Mouse (Mus musculus): ENCODE measurements around the gene Tcp11. TPM values are rescaled to one million over a fixed set of nuclear protein-coding genes. Genes with fewer than 3 reads are reported as not detected.
A peak's percentile ranks its signal among the peaks of the same experiment; 100 is the strongest.

Gene Tcp11
- 1.6 TPM in 2 replicates for polyA plus RNA-seq (2015; fragmentation: Nextera tagmentation; extraction: Ambion mirVana)

DNA sequence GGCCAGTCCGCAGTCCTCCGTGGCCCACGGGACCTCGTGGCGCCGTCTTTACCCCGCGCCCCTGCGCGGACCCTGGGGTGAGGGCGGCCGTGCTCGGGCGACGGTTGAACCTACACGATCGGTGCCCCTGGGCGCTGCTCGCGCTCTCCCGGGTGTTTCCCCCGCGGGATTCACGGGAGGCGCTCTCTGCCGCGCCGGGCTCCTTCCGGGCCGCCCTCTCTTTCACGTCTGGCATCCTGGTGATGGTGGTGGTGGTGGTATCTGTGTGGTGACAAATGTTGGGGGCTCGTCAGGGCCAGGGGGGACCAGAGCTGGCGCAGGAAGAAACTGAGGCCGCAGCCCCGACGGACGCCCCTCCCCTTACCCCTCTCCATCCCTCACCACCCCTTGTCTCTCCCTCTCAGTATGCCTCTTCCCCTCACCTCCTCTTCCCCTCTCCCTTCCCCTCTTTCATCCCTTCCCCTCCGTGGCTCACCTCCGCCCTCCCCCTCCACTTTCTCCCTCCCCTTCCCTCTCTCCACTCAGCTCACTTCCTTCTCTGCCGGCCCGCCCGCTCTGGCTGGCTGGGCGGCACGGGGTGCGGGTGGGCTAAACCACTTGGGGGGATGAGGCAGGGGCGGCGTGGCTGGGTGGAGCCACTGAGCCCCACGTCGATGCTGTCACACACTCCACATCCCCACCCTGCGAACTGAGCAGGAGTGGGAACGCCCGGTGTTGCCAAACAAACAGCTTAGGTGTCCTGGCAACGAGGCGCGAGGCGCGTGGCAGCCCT lies at the start of gene Tcp11:
TSS of gene Tcp11 (minus strand) at position 595 of the 772 bp plus-strand sequence.
- Histone ChIP-seq H3K4me2 (ENCODE audit: low read depth, low read length) (peak within 1 kb of the TSS; percentile 100), H3K36me3 (ENCODE audit: control insufficient read depth, insufficient read depth, low read length) (no peaks in the 10 kb centered on the region), H3K9ac (ENCODE audit: low read depth, low read length) (peak within 1 kb of the TSS; percentile 71), H3K27ac (ENCODE audit: low read length) (no peak within 1 kb of the TSS), H3K4me1 (ENCODE audit: control insufficient read depth, insufficient read depth, low read length) (peaks cover 15% of the 10 kb centered on the region), H3K27me3 (replicated peaks; ENCODE audit: control insufficient read depth, insufficient read depth, low read length) (no peaks in the 10 kb centered on the region), H3K9me3 (ENCODE audit: control insufficient read depth, low read length) (no peaks in the 10 kb centered on the region), H3K4me3 (ENCODE audit: low read length) (peak within 1 kb of the TSS; percentile 65)
- ATAC-seq: peak; percentile 49
- 1% methylated on average over 56 of the region's 57 CpGs for WGBS

GRCm38 (mm10) chr17:28129796-28130195 lies 49.4 kb upstream of the Tcp11 start:
- Histone ChIP-seq H3K4me2 (ENCODE audit: low read depth, low read length) (no peak overlapping the region), H3K9ac (ENCODE audit: low read depth, low read length) (no peak overlapping the region), H3K9me3 (ENCODE audit: control insufficient read depth, low read length) (no peaks in the 10 kb centered on the region), H3K27me3 (replicated peaks; ENCODE audit: control insufficient read depth, insufficient read depth, low read length) (no peaks in the 10 kb centered on the region; the same call in 1 of the 2 replicates), H3K36me3 (ENCODE audit: control insufficient read depth, insufficient read depth, low read length) (no peaks in the 10 kb centered on the region), H3K4me1 (ENCODE audit: control insufficient read depth, insufficient read depth, low read length) (no peaks in the 10 kb centered on the region), H3K4me3 (ENCODE audit: low read length) (no peak overlapping the region), H3K27ac (ENCODE audit: low read length) (no peak overlapping the region)
- 94% methylated on average over 5 of the region's 5 CpGs for WGBS
- no peak for ATAC-seq

GRCm38 (mm10) chr17:28124368-28124767 lies 43.9 kb upstream of the Tcp11 start:
- H3K27me3 ChIP-seq (replicated peaks; ENCODE audit: control insufficient read depth, insufficient read depth, low read length): no peaks in the 10 kb centered on the region
- no peak for ATAC-seq
- H3K4me3 ChIP-seq (ENCODE audit: low read length): no peak overlapping the region
- H3K36me3 ChIP-seq (ENCODE audit: control insufficient read depth, insufficient read depth, low read length): no peaks in the 10 kb centered on the region
- no peak overlapping the region for H3K9ac ChIP-seq (ENCODE audit: low read depth, low read length)
- no peaks in the 10 kb centered on the region for H3K4me1 ChIP-seq (ENCODE audit: control insufficient read depth, insufficient read depth, low read length)
- 59% methylated on average over 8 of the region's 8 CpGs for WGBS
- H3K4me2 ChIP-seq (ENCODE audit: low read depth, low read length): no peak overlapping the region
- no peak overlapping the region for H3K27ac ChIP-seq (ENCODE audit: low read length)
- H3K9me3 ChIP-seq (ENCODE audit: control insufficient read depth, low read length): no peaks in the 10 kb centered on the region

DNA sequence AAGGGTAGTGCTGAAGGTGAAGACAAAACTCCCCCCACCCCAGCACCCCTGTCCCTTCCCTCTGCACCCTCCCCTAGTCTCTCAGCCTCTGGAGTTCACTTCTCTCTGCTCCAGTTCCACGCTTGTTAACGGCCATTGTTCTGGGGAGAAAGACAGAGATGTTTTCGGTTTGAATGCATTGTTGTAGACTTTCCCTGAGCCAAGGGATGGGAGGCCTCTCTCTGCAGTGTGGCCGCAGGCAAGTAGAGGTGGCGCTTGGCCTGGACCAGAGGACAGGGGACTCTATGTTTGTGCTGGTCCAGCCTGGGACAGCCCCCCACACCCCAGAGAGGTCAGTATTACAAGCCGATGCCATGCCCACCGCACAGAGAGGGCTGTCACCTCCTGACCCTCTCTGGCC lies 43.2 kb upstream of the Tcp11 start:
- Histone ChIP-seq H3K9me3 (ENCODE audit: control insufficient read depth, low read length) (no peaks in the 10 kb centered on the region), H3K4me1 (ENCODE audit: control insufficient read depth, insufficient read depth, low read length) (no peaks in the 10 kb centered on the region), H3K27me3 (replicated peaks; ENCODE audit: control insufficient read depth, insufficient read depth, low read length) (no peaks in the 10 kb centered on the region), H3K4me3 (ENCODE audit: low read length) (no peak overlapping the region), H3K27ac (ENCODE audit: low read length) (no peak overlapping the region), H3K4me2 (ENCODE audit: low read depth, low read length) (no peak overlapping the region), H3K9ac (ENCODE audit: low read depth, low read length) (no peak overlapping the region), H3K36me3 (ENCODE audit: control insufficient read depth, insufficient read depth, low read length) (no peaks in the 10 kb centered on the region)
- no peak for ATAC-seq
- 53% methylated on average over 7 of the region's 7 CpGs for whole genome bisulfite sequencing

- 71% methylated on average over 13 of the region's 13 CpGs for WGBS
- Histone ChIP-seq H3K9ac (ENCODE audit: low read depth, low read length) (no peak overlapping the region), H3K9me3 (ENCODE audit: control insufficient read depth, low read length) (no peaks in the 10 kb centered on the region), H3K4me1 (ENCODE audit: control insufficient read depth, insufficient read depth, low read length) (no peaks in the 10 kb centered on the region), H3K4me2 (ENCODE audit: low read depth, low read length) (no peak overlapping the region), H3K27me3 (replicated peaks; ENCODE audit: control insufficient read depth, insufficient read depth, low read length) (no peaks in the 10 kb centered on the region), H3K27ac (ENCODE audit: low read length) (no peak overlapping the region), H3K36me3 (ENCODE audit: control insufficient read depth, insufficient read depth, low read length) (no peaks in the 10 kb centered on the region), H3K4me3 (ENCODE audit: low read length) (no peak overlapping the region)
- no peak for ATAC-seq
Measured at GRCm38 (mm10) chr17:28122949-28123348, 42.5 kb upstream of the Tcp11 start.

DNA sequence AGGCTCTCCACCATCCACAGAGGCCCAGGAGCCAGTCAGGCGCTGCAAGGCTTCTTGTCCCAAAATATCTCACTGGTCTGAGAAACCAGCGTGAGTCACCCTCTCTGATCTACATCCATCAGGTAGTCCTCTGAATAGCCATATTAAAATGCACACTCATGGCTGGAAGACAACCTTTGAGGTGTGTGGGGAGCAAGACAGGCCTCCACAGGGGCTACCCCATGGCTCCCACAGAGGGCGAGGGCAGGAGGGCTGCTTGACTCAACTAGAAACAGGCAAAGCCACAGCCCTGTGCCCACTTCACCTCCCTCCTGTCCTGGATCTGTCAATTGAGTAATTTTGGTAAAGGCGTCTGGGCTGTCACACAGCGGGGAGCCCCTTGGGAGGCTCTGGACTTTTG lies 40.0 kb upstream of the Tcp11 start:
- no peaks in the 10 kb centered on the region for H3K27me3 ChIP-seq (replicated peaks; ENCODE audit: control insufficient read depth, insufficient read depth, low read length)
- no peaks in the 10 kb centered on the region for H3K9me3 ChIP-seq (ENCODE audit: control insufficient read depth, low read length)
- H3K36me3 ChIP-seq (ENCODE audit: control insufficient read depth, insufficient read depth, low read length): no peaks in the 10 kb centered on the region
- no peaks in the 10 kb centered on the region for H3K4me1 ChIP-seq (ENCODE audit: control insufficient read depth, insufficient read depth, low read length)
- no peak overlapping the region for H3K9ac ChIP-seq (ENCODE audit: low read depth, low read length)
- no peak overlapping the region for H3K4me2 ChIP-seq (ENCODE audit: low read depth, low read length)
- H3K4me3 ChIP-seq (ENCODE audit: low read length): no peak overlapping the region
- 90% methylated on average over 5 of the region's 5 CpGs for WGBS
- H3K27ac ChIP-seq (ENCODE audit: low read length): no peak overlapping the region
- no peak for ATAC-seq

DNA sequence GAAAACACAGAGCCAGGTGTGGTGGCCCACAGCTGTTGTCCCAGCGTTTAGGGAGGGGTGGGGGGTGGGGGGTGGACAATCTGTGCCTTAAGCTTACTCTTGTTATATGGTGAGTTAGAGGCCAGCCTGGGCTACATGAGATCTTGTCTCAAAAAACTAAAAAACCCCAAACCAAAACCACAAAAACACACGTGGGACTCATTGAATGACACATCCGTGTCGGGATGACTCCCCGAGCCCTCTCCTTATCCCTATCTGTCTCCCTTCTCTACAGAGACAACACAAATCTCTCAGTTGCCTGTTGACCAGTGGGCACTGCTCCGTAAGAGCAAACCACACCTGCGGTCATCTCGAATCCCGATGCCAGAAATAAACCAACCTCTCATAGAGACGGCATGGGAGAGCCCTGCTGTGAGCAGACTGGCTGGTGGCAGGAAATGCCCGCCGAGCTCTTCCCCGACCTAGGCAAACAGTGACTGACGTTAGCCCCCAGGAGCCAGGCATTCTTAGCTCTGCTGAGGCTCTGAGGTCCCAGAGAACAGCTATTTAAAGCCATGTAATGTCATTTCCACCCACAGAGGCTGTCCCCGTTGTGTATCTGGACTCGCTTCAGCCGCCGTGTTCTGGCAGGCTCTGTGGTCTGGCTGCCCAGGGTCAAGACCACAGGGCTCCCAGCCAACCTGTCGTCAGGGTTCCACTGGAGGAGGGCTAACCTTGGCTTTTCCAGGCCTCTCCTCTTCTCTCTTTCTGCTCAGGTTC lies 37.2 kb upstream of the Tcp11 start:
- no peak overlapping the region for H3K4me2 ChIP-seq (ENCODE audit: low read depth, low read length)
- no peak overlapping the region for H3K4me3 ChIP-seq (ENCODE audit: low read length)
- H3K27me3 ChIP-seq (replicated peaks; ENCODE audit: control insufficient read depth, insufficient read depth, low read length): no peaks in the 10 kb centered on the region
- H3K27ac ChIP-seq (ENCODE audit: low read length): no peak overlapping the region
- H3K36me3 ChIP-seq (ENCODE audit: control insufficient read depth, insufficient read depth, low read length): no peaks in the 10 kb centered on the region
- WGBS: 48% methylated on average over 19 of the region's 19 CpGs
- H3K9ac ChIP-seq (ENCODE audit: low read depth, low read length): no peak overlapping the region
- ATAC-seq: no peak
- no peaks in the 10 kb centered on the region for H3K4me1 ChIP-seq (ENCODE audit: control insufficient read depth, insufficient read depth, low read length)
- no peaks in the 10 kb centered on the region for H3K9me3 ChIP-seq (ENCODE audit: control insufficient read depth, low read length)

DNA sequence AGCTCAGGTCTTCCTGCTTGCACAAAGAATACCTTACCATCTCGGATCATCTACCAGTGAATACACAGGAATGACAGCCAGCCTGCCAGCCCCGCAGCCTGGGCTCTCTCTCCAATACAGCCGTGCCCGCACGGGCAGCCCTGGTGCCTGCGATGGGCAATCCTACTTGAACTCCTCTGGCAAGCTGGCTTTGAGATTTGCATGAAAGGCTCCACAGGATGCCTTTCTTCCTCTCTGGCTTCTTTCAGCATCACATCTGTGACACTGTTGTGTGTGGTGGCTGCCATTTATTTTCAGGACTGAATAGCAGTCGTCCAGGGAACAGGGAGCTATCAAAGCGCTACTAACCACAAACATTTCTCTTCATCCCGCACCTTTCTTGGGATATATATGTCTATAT lies 35.9 kb upstream of the Tcp11 start:
- no peaks in the 10 kb centered on the region for H3K9me3 ChIP-seq (ENCODE audit: control insufficient read depth, low read length)
- H3K27me3 ChIP-seq (replicated peaks; ENCODE audit: control insufficient read depth, insufficient read depth, low read length): no peaks in the 10 kb centered on the region
- WGBS: 88% methylated on average over 9 of the region's 9 CpGs
- no peak overlapping the region for H3K4me3 ChIP-seq (ENCODE audit: low read length)
- H3K27ac ChIP-seq (ENCODE audit: low read length): no peak overlapping the region
- no peaks in the 10 kb centered on the region for H3K36me3 ChIP-seq (ENCODE audit: control insufficient read depth, insufficient read depth, low read length)
- no peak for ATAC-seq
- no peak overlapping the region for H3K4me2 ChIP-seq (ENCODE audit: low read depth, low read length)
- H3K9ac ChIP-seq (ENCODE audit: low read depth, low read length): no peak overlapping the region
- no peaks in the 10 kb centered on the region for H3K4me1 ChIP-seq (ENCODE audit: control insufficient read depth, insufficient read depth, low read length)

- Histone ChIP-seq H3K4me3 (ENCODE audit: low read length) (no peak overlapping the region), H3K4me1 (ENCODE audit: control insufficient read depth, insufficient read depth, low read length) (no peaks in the 10 kb centered on the region), H3K27ac (ENCODE audit: low read length) (no peak overlapping the region), H3K27me3 (replicated peaks; ENCODE audit: control insufficient read depth, insufficient read depth, low read length) (no peaks in the 10 kb centered on the region), H3K4me2 (ENCODE audit: low read depth, low read length) (no peak overlapping the region), H3K9me3 (ENCODE audit: control insufficient read depth, low read length) (no peaks in the 10 kb centered on the region), H3K9ac (ENCODE audit: low read depth, low read length) (no peak overlapping the region), H3K36me3 (ENCODE audit: control insufficient read depth, insufficient read depth, low read length) (no peaks in the 10 kb centered on the region)
- 86% methylated on average over 8 of the region's 8 CpGs for WGBS
- ATAC-seq: no peak
Measured at GRCm38 (mm10) chr17:28112266-28112665, 31.8 kb upstream of the Tcp11 start.

All from intestine, embryonic 16.5 days (tissue).